Mouse (Mus musculus) C2C12 (cell line): ENCODE measurements around the gene Chkb.

Experiments used
- CTCF ChIP-seq: IDR thresholded peaks from one replicate; pipeline ENCODE4 v1.5.1; 2011; ENCODE audit not compliant: control insufficient read depth, insufficient read depth, insufficient read length
- MAX ChIP-seq: IDR thresholded peaks from one replicate; pipeline ENCODE4 v1.6.1; 2011; ENCODE audit warnings: mild to moderate bottlenecking, control low read depth

- TF ChIP-seq CTCF = no peak
- TF ChIP-seq MAX = no peak
Observed at GRCm38 (mm10) chr15:89475293-89475600, 45.5 kb upstream of the Chkb start.
